Mouse (Mus musculus) lung, embryonic 14.5 days (tissue): ENCODE results near the gene Eif6. TPM values are rescaled to one million over a fixed set of nuclear protein-coding genes. Genes with fewer than 3 reads are reported as not detected.

Experiments
- ATAC-seq: fragments of 200-750 bp; cut with Nextera tagmentation; 2 replicates; pipeline ENCODE4 v1.8.0; 2017; ENCODE audit warnings: mild to moderate bottlenecking, moderate TSS enrichment, moderate library complexity; ENCODE audit not compliant: insufficient read depth
- DNase-seq: peaks from one replicate; pipeline ENCODE4 v3.0.0-alpha.2; 2015
- H3K27ac ChIP-seq: fragments of 300-500 bp; sonication (generic); 2 replicates; pipeline ENCODE4 v1.5.1; 2014; ENCODE audit warnings: low read depth, mild to moderate bottlenecking, moderate library complexity
- H3K27me3 ChIP-seq: fragments of 300-500 bp; sonication (generic); 2 replicates; pipeline ENCODE4 v1.6.1; 2014; ENCODE audit warnings: low read length, control low read depth; ENCODE audit not compliant: insufficient read depth
- H3K36me3 ChIP-seq: fragments of 300-500 bp; sonication (generic); 2 replicates; pipeline ENCODE4 v1.6.1; 2014; ENCODE audit warnings: control low read depth; ENCODE audit not compliant: insufficient read depth
- H3K4me1 ChIP-seq: fragments of 300-500 bp; sonication (generic); 2 replicates; pipeline ENCODE4 v1.6.1; 2014; ENCODE audit warnings: antibody characterized with exemption, control low read depth; ENCODE audit not compliant: insufficient read depth
- H3K4me2 ChIP-seq: fragments of 300-500 bp; sonication (generic); 2 replicates; pipeline ENCODE4 v1.6.1; 2014; ENCODE audit warnings: mild to moderate bottlenecking
- H3K4me3 ChIP-seq: fragments of 300-500 bp; sonication (generic); 2 replicates; pipeline ENCODE4 v1.5.1; 2014; ENCODE audit warnings: low read depth, low read length
- H3K9ac ChIP-seq: fragments of 300-500 bp; sonication (generic); 2 replicates; pipeline ENCODE4 v1.6.1; 2014
- H3K9me3 ChIP-seq: fragments of 300-500 bp; sonication (generic); 2 replicates; pipeline ENCODE4 v1.6.1; 2016; ENCODE audit warnings: low read depth, low read length, control low read depth
- CTCF ChIP-seq: IDR thresholded peaks from 2 replicates; pipeline ENCODE4 v1.5.1; 2016; ENCODE audit warnings: antibody characterized with exemption, low read depth
- WGBS: fragments of 180-500 bp; shearing (Covaris S2); extraction: QIAGEN DNeasy Blood & Tissue Kit; methylation state at CpG from one replicate; pipeline ENCODE4 v1.1.7; 2014; 5-methylcytosine and 5-hydroxymethylcytosine counted together
- polyA plus RNA-seq: library from polyadenylated mRNA; unstranded; fragments of >200 nt; fragmentation: Nextera tagmentation; extraction: Ambion mirVana; gene quantifications from 2 replicates; pipeline ENCODE4 v1.2.1, GENCODE M21; 2014

Gene Eif6
- polyA plus RNA-seq, 1 experiment from 2014 or later, result 179 TPM

DNA sequence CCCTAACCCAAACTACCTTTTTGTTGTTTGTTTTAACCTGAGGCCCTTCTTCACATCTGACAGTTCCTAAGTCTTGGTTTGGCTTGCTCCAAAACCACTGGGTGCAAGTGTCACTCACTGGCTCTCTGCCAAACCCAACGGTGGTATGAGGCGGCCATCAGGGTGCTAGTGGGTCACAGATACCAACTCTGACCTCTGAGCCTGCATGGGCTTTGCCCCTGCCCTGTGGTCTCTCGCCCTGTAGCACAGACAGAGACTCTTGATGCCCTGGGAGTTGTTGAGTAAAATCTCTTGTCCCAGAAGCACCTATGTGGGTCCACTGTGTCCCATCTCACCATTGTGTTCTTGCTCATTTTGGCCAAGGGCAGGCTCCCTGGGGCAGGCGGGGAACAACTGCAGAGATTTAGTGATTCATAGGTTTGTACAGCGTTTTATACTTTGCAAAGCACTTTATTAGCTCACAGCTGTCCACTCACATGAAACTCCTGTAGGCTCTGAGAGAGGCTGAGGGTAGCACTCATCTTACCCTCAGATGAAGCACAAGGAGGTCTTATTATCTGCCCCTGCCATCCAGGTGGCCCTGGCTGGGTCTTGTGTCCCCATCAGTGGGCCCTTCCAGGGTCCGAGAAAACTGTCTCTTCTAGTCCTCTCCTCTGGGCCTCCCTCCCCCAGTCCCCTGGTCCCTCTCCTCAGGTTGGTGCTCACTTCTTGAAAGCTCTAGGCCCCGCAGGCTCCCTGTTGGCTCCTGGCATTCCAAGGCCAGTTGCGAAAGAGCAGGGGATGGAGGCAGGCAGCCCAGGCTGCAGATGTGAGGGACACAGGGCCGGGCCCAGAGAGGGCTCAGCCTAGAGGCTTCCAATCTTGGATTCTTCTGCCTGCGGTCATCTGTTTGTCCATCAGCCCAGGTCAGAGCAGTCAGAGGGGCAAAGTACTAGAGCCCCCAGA, 9.2 kb downstream of the Eif6 start:
- no peak for DNase-seq
- no peaks in the 10 kb centered on the region for H3K27me3 ChIP-seq
- H3K9ac ChIP-seq, result no peak overlapping the region
- 76% methylated on average over 10 of the region's 10 CpGs for WGBS
- no peak for ATAC-seq
- H3K4me1 ChIP-seq, result no peaks in the 10 kb centered on the region
- peak overlapping the region; percentile 81; the same call in 1 of the 2 replicates for H3K4me2 ChIP-seq
- H3K27ac ChIP-seq, result no peak overlapping the region
- H3K4me3 ChIP-seq, result no peak overlapping the region
- peaks cover 31% of the 10 kb centered on the region for H3K36me3 ChIP-seq
- TF ChIP-seq CTCF, result no peak
- H3K9me3 ChIP-seq, result no peaks in the 10 kb centered on the region

DNA sequence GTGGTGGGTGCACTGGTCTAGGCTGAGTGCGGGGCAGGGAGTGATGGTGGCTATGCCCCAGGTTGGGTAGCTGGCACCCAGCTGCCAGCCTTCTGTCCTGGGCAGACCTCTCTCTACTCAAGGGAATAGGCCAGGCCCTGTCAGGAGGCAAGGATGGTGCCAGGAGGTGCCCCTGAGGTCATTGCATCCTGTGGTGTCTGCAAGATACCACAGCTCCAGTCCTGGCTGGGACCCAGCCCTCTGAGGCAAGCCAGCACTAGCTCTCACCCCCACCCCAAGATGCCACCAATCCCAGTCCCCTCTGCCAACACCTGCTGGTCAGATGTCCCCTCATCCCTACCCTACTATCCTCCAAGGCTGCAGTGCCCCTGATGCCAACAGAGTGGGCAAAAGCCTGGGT, 10.5 kb downstream of the Eif6 start:
- Histone ChIP-seq H3K36me3 (peaks cover 19% of the 10 kb centered on the region), H3K4me3 (no peak overlapping the region), H3K9ac (no peak overlapping the region), H3K27me3 (no peaks in the 10 kb centered on the region), H3K9me3 (no peaks in the 10 kb centered on the region), H3K4me1 (no peaks in the 10 kb centered on the region), H3K4me2 (no peak overlapping the region), H3K27ac (no peak overlapping the region)
- no peak for TF ChIP-seq CTCF
- DNase-seq (no peak), ATAC-seq (no peak)
- 93% methylated on average over 1 of the region's 1 CpGs for WGBS

DNA sequence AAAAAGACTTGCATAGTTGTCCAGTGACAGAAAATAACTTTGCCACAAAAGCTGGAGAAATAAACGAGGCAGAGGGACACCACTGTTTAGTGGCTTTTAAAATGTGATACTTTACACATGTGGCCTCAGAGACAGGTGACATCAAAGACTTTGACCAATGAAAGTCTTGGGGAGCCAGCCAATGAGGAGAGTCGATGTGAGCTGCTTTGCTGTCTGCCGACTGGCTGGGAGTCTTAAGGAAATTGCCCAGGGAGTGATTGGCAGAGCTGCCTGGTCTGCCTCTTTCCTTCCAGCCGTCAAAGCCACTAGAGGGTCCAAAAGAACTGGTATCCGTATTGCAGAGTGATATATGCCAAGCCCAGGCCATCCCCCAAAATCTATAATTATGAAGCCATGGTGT, 11.9 kb downstream of the Eif6 start:
- Histone ChIP-seq H3K27me3 (no peaks in the 10 kb centered on the region), H3K27ac (no peak overlapping the region), H3K4me3 (no peak overlapping the region), H3K4me2 (no peak overlapping the region), H3K9me3 (no peaks in the 10 kb centered on the region), H3K4me1 (no peaks in the 10 kb centered on the region), H3K36me3 (peaks cover 6% of the 10 kb centered on the region; the same call in 1 of the 2 replicates), H3K9ac (no peak overlapping the region)
- no peak for TF ChIP-seq CTCF
- 25% methylated on average over 5 of the region's 5 CpGs for WGBS
- DNase-seq (no peak), ATAC-seq (no peak)

DNA sequence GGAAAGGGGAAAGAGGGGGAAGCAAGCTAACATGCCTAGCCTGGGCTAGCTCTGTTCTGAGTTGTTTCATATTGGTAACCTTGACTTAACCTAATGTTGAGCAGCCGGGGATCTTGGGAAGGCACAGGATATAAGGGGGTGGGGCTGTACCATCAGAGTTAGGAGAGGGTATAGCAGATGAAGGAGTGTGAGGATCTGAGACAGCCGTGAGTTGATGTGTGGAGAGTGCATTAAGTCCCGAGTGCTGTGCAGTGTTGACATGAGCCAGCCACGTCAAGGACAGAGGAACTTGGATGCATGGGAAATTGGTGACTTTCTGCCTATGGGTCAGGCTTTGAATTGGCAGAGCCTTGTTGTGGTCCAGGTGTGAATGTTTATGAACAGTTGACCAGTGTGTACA, 14.1 kb downstream of the Eif6 start:
- ATAC-seq, result no peak
- Histone ChIP-seq H3K9me3 (no peaks in the 10 kb centered on the region), H3K4me2 (no peak overlapping the region), H3K27ac (no peak overlapping the region), H3K4me3 (no peak overlapping the region), H3K9ac (no peak overlapping the region), H3K4me1 (no peaks in the 10 kb centered on the region), H3K27me3 (no peaks in the 10 kb centered on the region), H3K36me3 (no peaks in the 10 kb centered on the region)
- DNase-seq, result no peak
- WGBS, result 53% methylated on average over 4 of the region's 4 CpGs
- TF ChIP-seq CTCF, result no peak

DNA sequence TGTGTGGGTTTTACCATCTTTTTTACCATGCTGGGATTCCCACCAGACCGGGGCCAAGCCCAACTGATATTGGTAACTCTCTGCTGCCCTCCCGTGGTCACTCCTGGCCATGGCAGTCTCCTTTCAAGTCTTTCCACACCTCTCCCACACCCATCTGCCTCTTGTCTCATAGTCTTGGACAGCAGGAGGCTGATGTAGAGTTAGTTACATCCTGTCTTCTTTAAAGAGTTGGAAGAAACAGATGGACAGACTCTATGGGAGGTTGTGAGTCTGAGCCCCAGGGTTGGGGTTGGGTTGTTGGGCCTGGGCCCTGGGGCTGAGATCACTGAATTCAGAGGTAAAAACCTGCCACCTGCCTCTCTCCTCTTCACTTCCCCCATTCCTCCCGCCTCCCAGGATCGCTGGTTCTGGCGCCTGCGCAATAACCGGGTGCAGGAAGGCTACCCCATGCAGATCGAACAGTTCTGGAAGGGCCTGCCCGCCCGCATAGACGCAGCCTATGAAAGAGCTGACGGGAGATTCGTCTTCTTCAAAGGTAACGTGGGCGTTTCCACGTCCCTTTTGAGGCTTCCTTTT, 14.8 kb downstream of the Eif6 start:
- DNase-seq (peak; percentile 84), ATAC-seq (no peak)
- Histone ChIP-seq H3K36me3 (no peaks in the 10 kb centered on the region), H3K9me3 (no peaks in the 10 kb centered on the region), H3K4me3 (no peak overlapping the region), H3K4me2 (no peak overlapping the region), H3K4me1 (no peaks in the 10 kb centered on the region), H3K27me3 (no peaks in the 10 kb centered on the region), H3K27ac (no peak overlapping the region), H3K9ac (no peak overlapping the region)
- peak; percentile 90 for TF ChIP-seq CTCF
- 34% methylated on average over 16 of the region's 16 CpGs for WGBS

DNA sequence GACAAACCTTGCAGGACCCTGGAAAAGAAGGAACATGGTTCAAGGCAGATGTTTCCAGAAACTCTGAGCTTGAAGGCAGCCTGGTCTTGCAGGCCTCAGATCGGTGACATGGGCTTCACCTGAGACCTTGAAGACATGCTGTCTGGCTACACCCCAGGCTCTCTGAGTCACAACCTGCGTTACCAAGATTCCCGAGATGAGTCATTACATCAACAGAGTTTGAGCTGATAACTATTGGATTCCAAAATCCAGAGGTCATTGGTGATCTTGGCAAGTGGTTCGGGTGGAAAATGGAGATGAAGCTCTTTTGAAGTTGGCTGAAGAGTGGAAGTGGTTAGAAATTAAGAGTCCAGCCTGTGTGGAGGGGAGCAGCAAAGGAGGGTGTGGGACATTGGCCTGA, 17.1 kb downstream of the Eif6 start:
- no peaks in the 10 kb centered on the region for H3K27me3 ChIP-seq
- whole genome bisulfite sequencing, result 82% methylated on average over 4 of the region's 4 CpGs
- no peak overlapping the region for H3K27ac ChIP-seq
- H3K9me3 ChIP-seq, result no peaks in the 10 kb centered on the region
- no peaks in the 10 kb centered on the region for H3K4me1 ChIP-seq
- no peak overlapping the region for H3K4me2 ChIP-seq
- H3K9ac ChIP-seq, result no peak overlapping the region
- TF ChIP-seq CTCF, result no peak
- no peak overlapping the region for H3K4me3 ChIP-seq
- no peak for DNase-seq
- H3K36me3 ChIP-seq, result no peaks in the 10 kb centered on the region
- ATAC-seq, result no peak

DNA sequence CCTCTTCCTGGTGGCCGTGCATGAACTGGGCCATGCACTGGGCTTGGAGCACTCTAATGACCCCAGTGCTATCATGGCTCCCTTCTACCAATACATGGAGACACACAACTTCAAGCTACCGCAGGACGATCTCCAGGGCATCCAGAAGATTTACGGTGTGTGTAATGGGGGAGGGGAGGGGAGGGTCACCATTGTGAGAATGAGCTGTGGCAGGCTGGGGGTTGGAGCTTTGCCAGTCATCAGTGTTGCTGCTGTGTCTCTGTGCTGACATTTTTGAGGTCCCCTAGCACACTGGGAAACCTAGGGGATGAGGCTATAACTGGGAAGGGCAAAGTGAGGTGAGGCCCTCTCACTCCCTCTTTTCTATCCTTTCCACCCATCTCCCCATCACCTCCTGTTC, 19.3 kb downstream of the Eif6 start:
- Histone ChIP-seq H3K36me3 (no peaks in the 10 kb centered on the region), H3K27ac (no peak overlapping the region), H3K4me1 (no peaks in the 10 kb centered on the region), H3K27me3 (no peaks in the 10 kb centered on the region), H3K4me2 (no peak overlapping the region), H3K9me3 (no peaks in the 10 kb centered on the region), H3K4me3 (no peak overlapping the region), H3K9ac (no peak overlapping the region)
- 34% methylated on average over 4 of the region's 4 CpGs for WGBS
- ATAC-seq (no peak), DNase-seq (no peak)
- no peak for TF ChIP-seq CTCF
